Mouse (Mus musculus) right cerebral cortex, adult 2 months (tissue): ENCODE measurements around the gene Dchs2.

Experiments used
- DNase-seq, 2 experiments: peaks; one replicate each; pipeline ENCODE4 v3.0.0; 2021 to 2022; ENCODE audit warnings: low spot score in 2 of 2

The Dchs2 gene

DNA sequence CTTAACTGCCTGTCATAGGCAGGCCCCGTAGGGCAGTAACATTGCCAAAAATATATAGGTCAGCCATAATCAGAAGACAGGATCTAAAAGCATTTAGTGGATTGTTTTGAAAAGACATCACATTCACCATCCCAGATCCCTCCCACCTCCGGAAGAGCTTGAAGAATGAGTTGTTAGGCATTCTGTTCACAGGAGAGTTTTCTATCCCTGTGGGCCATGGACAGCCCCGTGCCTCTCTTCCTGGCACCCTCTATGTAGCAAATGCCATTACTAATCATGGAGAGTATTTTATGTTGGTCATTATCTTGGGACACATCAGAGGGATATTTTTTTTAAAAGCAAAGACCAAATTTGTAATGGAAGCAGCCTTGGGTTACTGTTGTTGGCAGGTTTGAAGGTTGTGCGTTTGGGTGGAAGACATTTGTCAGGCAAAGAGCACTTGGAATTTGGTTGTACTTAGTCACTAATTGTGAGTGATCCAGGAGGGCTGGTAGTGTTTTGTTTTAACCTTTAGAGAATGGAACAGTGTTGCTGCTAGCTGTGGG is 122.3 kb downstream of the Dchs2 start:
- DNase-seq = no peak

- DNase-seq = no peak
Measured at GRCm38 (mm10) chr3:83251899-83252298, 124.2 kb downstream of the Dchs2 start.

- no peak for DNase-seq
Measured at GRCm38 (mm10) chr3:83259421-83259820, 131.7 kb downstream of the Dchs2 start.

DNA sequence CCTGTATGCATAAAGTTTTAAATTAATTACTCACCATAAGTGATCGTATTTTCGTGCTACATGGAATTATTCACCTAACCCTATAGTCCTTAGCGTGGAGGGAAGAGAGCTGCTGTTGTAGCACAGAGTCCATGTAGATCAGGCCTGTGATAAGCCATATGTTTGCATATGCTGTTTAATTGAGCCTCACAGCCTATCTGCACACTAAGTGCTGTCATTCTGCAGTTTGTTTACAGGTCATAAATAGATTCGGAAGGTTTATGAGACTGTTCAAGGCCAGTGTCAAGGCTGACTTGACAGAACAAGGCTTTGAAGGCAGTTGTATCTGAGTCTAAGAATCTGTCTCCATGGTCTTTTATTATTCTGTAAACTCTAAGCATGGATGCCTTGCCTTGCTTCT is 138.3 kb downstream of the Dchs2 start:
- DNase-seq = no peak

GRCm38 (mm10) chr3:83270228-83270627 is 142.5 kb downstream of the Dchs2 start:
- no peak for DNase-seq

DNA sequence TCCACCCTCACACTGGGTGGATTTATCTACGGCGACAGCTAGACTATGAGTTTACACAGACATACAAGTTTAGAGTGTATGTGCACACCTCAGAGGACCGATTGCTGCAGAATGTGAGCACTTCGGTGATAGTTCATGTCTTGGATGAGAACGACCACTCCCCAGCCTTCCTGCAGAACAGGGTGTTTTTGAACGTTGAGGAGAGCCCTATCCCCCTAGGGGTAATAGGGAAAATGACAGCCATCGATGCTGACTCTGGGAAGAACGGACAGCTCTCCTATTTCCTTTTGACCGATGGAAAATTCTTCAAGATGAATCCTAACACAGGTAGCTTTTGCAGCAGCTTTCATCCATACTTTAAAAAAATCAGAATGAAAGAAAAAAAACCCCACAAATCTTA is 143.2 kb downstream of the Dchs2 start:
- DNase-seq = no peak

GRCm38 (mm10) chr3:83273555-83274244 is 146.0 kb downstream of the Dchs2 start:
- DNase-seq = peak; percentile 83 to 88

DNA sequence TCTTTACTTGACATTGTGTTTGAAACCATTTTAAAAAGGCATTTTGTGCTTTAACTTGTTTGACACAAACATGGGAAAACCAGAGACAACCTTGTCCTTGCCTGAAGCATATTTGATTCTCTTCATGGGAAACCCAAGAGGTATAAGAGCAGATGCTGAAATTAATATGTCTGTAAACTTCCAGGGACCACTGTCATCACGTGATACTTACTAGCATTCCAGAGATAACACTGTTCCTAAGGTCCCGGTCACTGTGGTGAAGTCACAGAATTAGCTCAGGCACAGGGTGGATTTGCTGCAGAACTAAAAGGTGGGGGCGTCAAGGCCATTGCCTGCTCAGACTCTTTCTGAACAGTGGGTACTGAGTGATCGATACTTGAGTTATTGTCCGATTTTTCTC is 148.0 kb downstream of the Dchs2 start:
- no peak for DNase-seq

GRCm38 (mm10) chr3:83283882-83284281 is 156.1 kb downstream of the Dchs2 start:
- no peak for DNase-seq

- peak; percentile 76 to 77 for DNase-seq
Measured at GRCm38 (mm10) chr3:83286975-83287405, 159.2 kb downstream of the Dchs2 start.

GRCm38 (mm10) chr3:83288118-83288840 is 160.5 kb downstream of the Dchs2 start:
- no peak for DNase-seq

- no peak for DNase-seq
Measured at GRCm38 (mm10) chr3:83290482-83290881, 162.7 kb downstream of the Dchs2 start.

- DNase-seq = no peak
Measured at GRCm38 (mm10) chr3:83290953-83291352, 163.2 kb downstream of the Dchs2 start.

- no peak for DNase-seq
Measured at GRCm38 (mm10) chr3:83299783-83300382, 172.1 kb downstream of the Dchs2 start.

DNA sequence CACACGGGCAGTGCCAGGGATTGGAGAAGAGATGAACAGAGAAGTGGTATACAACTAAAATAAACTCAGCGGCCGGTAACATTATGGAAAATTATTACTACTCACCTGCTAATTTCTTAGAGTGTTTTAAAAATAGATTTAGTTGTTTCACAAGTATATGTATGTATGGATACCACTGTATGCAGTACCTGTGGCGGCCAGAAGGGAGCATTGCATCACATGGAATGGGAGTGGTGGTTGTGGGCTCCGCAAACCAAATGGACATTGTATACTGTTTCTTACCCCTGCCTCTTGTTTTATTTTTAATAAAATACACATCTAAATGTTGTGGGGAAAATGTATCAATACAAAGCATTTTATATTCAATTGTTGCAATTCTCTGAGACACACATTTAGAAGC is 176.1 kb downstream of the Dchs2 start:
- DNase-seq = no peak

DNA sequence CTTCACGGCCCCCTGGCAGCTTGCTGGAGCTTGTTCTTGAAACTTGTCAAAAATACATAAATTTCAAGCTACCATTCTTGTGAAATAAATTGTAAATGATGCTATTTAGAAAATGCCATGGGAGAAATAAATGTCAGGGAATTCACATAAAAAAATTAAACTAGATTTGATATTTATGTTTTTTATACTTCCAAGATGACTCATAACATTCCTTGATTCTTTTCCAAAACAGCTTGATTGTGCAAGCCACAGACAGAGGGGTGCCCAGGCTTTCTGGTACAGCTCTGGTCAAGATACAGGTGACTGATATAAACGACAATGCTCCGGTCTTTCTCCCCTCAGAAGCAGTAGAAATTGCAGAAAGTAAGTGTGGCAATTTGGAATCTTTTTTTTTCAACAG is 218.2 kb downstream of the Dchs2 start:
- DNase-seq = no peak

- DNase-seq = no peak
Measured at GRCm38 (mm10) chr3:83368500-83369068, 240.8 kb downstream of the Dchs2 start.

GRCm38 (mm10) chr3:83369871-83370270 is 242.1 kb downstream of the Dchs2 start:
- no peak for DNase-seq

DNA sequence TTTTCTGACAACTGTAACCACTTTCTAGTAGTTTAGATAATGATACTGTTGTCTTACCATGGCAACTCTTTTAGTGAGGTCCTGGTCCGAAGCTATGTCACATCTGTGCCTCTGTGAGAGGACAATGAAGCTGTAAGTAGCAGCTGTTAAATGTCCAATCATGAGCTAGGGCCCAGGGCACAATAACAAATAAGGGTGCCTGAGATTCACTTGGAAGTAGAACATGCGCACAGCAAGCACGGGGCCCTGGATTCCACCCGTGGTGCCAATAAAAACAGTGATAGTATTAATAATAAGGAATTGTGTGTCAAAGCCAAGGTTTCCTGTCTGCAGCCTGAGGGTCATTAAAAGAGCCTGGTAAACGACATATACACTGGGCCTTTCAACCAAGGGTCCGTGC is 246.6 kb downstream of the Dchs2 start:
- DNase-seq = no peak

GRCm38 (mm10) chr3:83376834-83377233 is 249.1 kb downstream of the Dchs2 start:
- no peak for DNase-seq
